Mouse (Mus musculus) heart, adult 2 months (tissue): ENCODE data around the gene Slc38a4.

Source experiments
- CTCF ChIP-seq: fragments of 200-600 bp; IDR thresholded peaks from 2 replicates; pipeline ENCODE4 v1.8.1; 2022; ENCODE audit warnings: antibody characterized with exemption, mild to moderate bottlenecking, moderate library complexity
- EP300 ChIP-seq: fragments of 200-500 bp; IDR thresholded peaks from 2 replicates; pipeline ENCODE4 v1.6.1; 2011; ENCODE audit warnings: low read depth, low read length, control low read depth; ENCODE audit not compliant: insufficient read depth
- POLR2A ChIP-seq: fragments of 200-500 bp; IDR thresholded peaks from 2 replicates; pipeline ENCODE4 v1.6.1; 2011; ENCODE audit warnings: mild to moderate bottlenecking, low read depth, low read length, control low read depth; ENCODE audit not compliant: insufficient read depth

- TF ChIP-seq POLR2A (no peak), CTCF (no peak), EP300 (no peak)
These were observed 11.2 kb upstream of the Slc38a4 start for GRCm38 (mm10) chr15:97066937-97067336.
